Mouse (Mus musculus) limb, embryonic 14.5 days (tissue): Measurements from ENCODE around the gene Jazf1. TPM values are rescaled to one million over a fixed set of nuclear protein-coding genes. Genes with fewer than 3 reads are reported as not detected.

Source experiments
- ATAC-seq: fragments of 200-750 bp; cut with Nextera tagmentation; 2 replicates; pipeline ENCODE4 v1.8.0; 2017; ENCODE audit warnings: low read depth, moderate number of reproducible peaks, moderate TSS enrichment; ENCODE audit not compliant: low FRiP score
- DNase-seq: peaks from one replicate; pipeline ENCODE4 v3.0.0-alpha.2; 2015; ENCODE audit warnings: low spot score
- H3K27ac ChIP-seq: fragments of 300-500 bp; sonication (generic); replicated peaks from 2 replicates; pipeline ENCODE4 v1.5.1; 2014; ENCODE audit warnings: low read depth, mild to moderate bottlenecking, low read length, moderate library complexity, mixed read lengths
- H3K27me3 ChIP-seq: fragments of 300-500 bp; sonication (generic); 2 replicates; pipeline ENCODE4 v1.6.1; 2014; ENCODE audit warnings: low read length, mixed read lengths; ENCODE audit not compliant: control insufficient read depth, insufficient read depth
- H3K36me3 ChIP-seq: fragments of 300-500 bp; sonication (generic); 2 replicates; pipeline ENCODE4 v1.6.1; 2014; ENCODE audit warnings: mild to moderate bottlenecking, low read length, moderate library complexity, mixed read lengths; ENCODE audit not compliant: control insufficient read depth, insufficient read depth
- H3K4me1 ChIP-seq: fragments of 300-500 bp; sonication (generic); 2 replicates; pipeline ENCODE4 v1.6.1; 2014; ENCODE audit warnings: antibody characterized with exemption, low read length, mixed read lengths; ENCODE audit not compliant: control insufficient read depth, insufficient read depth
- H3K4me2 ChIP-seq: fragments of 300-500 bp; sonication (generic); replicated peaks from 2 replicates; pipeline ENCODE4 v1.6.1; 2014; ENCODE audit warnings: low read depth, mild to moderate bottlenecking, low read length, moderate library complexity; ENCODE audit not compliant: severe bottlenecking
- H3K4me3 ChIP-seq: fragments of 300-500 bp; sonication (generic); replicated peaks from 2 replicates; pipeline ENCODE4 v1.5.1; 2014; ENCODE audit warnings: low read length
- H3K9ac ChIP-seq: fragments of 300-500 bp; sonication (generic); 2 replicates; pipeline ENCODE4 v1.6.1; 2014; ENCODE audit warnings: mild to moderate bottlenecking, low read depth, low read length, moderate library complexity; ENCODE audit not compliant: severe bottlenecking
- H3K9me3 ChIP-seq: fragments of 300-500 bp; sonication (generic); 2 replicates; pipeline ENCODE4 v1.6.1; 2016; ENCODE audit warnings: low read length; ENCODE audit not compliant: control insufficient read depth
- POLR2A ChIP-seq: fragments of 200-500 bp; IDR thresholded peaks from 2 replicates; pipeline ENCODE4 v1.8.0; 2012; ENCODE audit warnings: inconsistent platforms, mild to moderate bottlenecking, moderate library complexity, borderline replicate concordance; ENCODE audit not compliant: insufficient read depth, insufficient read length; ENCODE audit errors: extremely low read depth
- WGBS: fragments of 180-500 bp; shearing (Covaris S2); extraction: QIAGEN DNeasy Blood & Tissue Kit; methylation state at CpG from one replicate; pipeline ENCODE4 v1.1.7; 2014; 5-methylcytosine and 5-hydroxymethylcytosine counted together
- polyA plus RNA-seq, 2 experiments: library from polyadenylated mRNA; depleted of rRNA in 1 of 2; stranded (reverse) in 1 of 2; unstranded in 1 of 2; fragments of >200 nt; fragmentation: Nextera tagmentation in 1 of 2; extraction: Ambion mirVana in 1 of 2; gene quantifications; 2 replicates each; pipeline versions ENCODE4 v1.2.1 to v1.2.3; 2012 to 2014

The Jazf1 gene
- polyA plus RNA-seq, 2 experiments, result 13.2 to 22.0 TPM

- no peak overlapping the region for H3K27ac ChIP-seq
These were observed 113.1 kb downstream of the Jazf1 start for GRCm38 (mm10) chr6:52955304-52955703.

GRCm38 (mm10) chr6:52954861-52955260, 113.6 kb downstream of the Jazf1 start:
- Histone ChIP-seq H3K27me3 (no peaks in the 10 kb centered on the region), H3K4me2 (no peak overlapping the region), H3K9me3 (no peaks in the 10 kb centered on the region), H3K4me1 (peaks cover 19% of the 10 kb centered on the region), H3K36me3 (no peaks in the 10 kb centered on the region), H3K4me3 (no peak overlapping the region), H3K27ac (no peak overlapping the region), H3K9ac (no peak overlapping the region)
- DNase-seq, result no peak
- ATAC-seq, result no peak
- TF ChIP-seq POLR2A, result no peak
- WGBS, result 93% methylated on average over 3 of the region's 3 CpGs

More at GRCm38 (mm10) chr6:52955304-52955703, 113.1 kb downstream of the Jazf1 start:
- WGBS, result 84% methylated on average over 2 of the region's 2 CpGs
- H3K9ac ChIP-seq, result no peak overlapping the region
- H3K36me3 ChIP-seq, result no peaks in the 10 kb centered on the region
- H3K9me3 ChIP-seq, result no peaks in the 10 kb centered on the region
- TF ChIP-seq POLR2A, result no peak
- no peak overlapping the region for H3K4me2 ChIP-seq
- DNase-seq (no peak), ATAC-seq (no peak)
- peaks cover 23% of the 10 kb centered on the region for H3K4me1 ChIP-seq
- no peaks in the 10 kb centered on the region for H3K27me3 ChIP-seq
- H3K4me3 ChIP-seq, result no peak overlapping the region

GRCm38 (mm10) chr6:52954441-52954840, 114.0 kb downstream of the Jazf1 start:
- 64% methylated on average over 9 of the region's 9 CpGs for WGBS
- no peak overlapping the region for H3K9ac ChIP-seq
- no peak overlapping the region for H3K27ac ChIP-seq
- no peak for TF ChIP-seq POLR2A
- no peak overlapping the region for H3K4me2 ChIP-seq
- no peaks in the 10 kb centered on the region for H3K36me3 ChIP-seq
- peaks cover 19% of the 10 kb centered on the region for H3K4me1 ChIP-seq
- no peaks in the 10 kb centered on the region for H3K9me3 ChIP-seq
- H3K27me3 ChIP-seq, result no peaks in the 10 kb centered on the region
- ATAC-seq (no peak), DNase-seq (no peak)
- H3K4me3 ChIP-seq, result no peak overlapping the region

GRCm38 (mm10) chr6:52952526-52952900, 115.9 kb downstream of the Jazf1 start:
- 65% methylated on average over 8 of the region's 8 CpGs for WGBS
- H3K27ac ChIP-seq, result no peak overlapping the region
- peaks cover 19% of the 10 kb centered on the region for H3K4me1 ChIP-seq

GRCm38 (mm10) chr6:52951871-52952525, 116.4 kb downstream of the Jazf1 start:
- Histone ChIP-seq H3K4me1 (peaks cover 19% of the 10 kb centered on the region), H3K9ac (no peak overlapping the region), H3K27me3 (no peaks in the 10 kb centered on the region), H3K36me3 (no peaks in the 10 kb centered on the region), H3K4me2 (no peak overlapping the region), H3K4me3 (no peak overlapping the region), H3K9me3 (no peaks in the 10 kb centered on the region), H3K27ac (no peak overlapping the region)
- DNase-seq, result no peak
- TF ChIP-seq POLR2A, result no peak
- WGBS, result 51% methylated on average over 7 of the region's 7 CpGs
- no peak for ATAC-seq

More at GRCm38 (mm10) chr6:52952526-52952900, 115.9 kb downstream of the Jazf1 start:
- Histone ChIP-seq H3K4me3 (no peak overlapping the region), H3K36me3 (no peaks in the 10 kb centered on the region), H3K9me3 (no peaks in the 10 kb centered on the region), H3K9ac (no peak overlapping the region), H3K4me2 (no peak overlapping the region), H3K27me3 (no peaks in the 10 kb centered on the region)
- no peak for TF ChIP-seq POLR2A
- no peak for ATAC-seq
- no peak for DNase-seq

- H3K9me3 ChIP-seq, result no peaks in the 10 kb centered on the region
- DNase-seq, result no peak
- WGBS, result 39% methylated on average over 5 of the region's 5 CpGs
- ATAC-seq, result no peak
- H3K36me3 ChIP-seq, result no peaks in the 10 kb centered on the region
- H3K27ac ChIP-seq, result no peak overlapping the region
- no peak overlapping the region for H3K9ac ChIP-seq
- no peak overlapping the region for H3K4me3 ChIP-seq
- no peak for TF ChIP-seq POLR2A
- no peak overlapping the region for H3K4me2 ChIP-seq
- peaks cover 15% of the 10 kb centered on the region for H3K4me1 ChIP-seq
- no peaks in the 10 kb centered on the region for H3K27me3 ChIP-seq
These were observed 118.1 kb downstream of the Jazf1 start for GRCm38 (mm10) chr6:52950371-52950770.
